Mouse (Mus musculus) 3T3-L1 (cell line): ENCODE measurements at regions not wholly inside any gene's neighbourhood (a gene's known extent, or its start where the extent isn't known, plus 50 kb on each side); places are given as distances from the start of the nearest gene placed in this dataset.

Experiments used
- DNase-seq: peaks from one replicate; pipeline ENCODE4 v3.0.0-alpha.2; 2015; ENCODE audit warnings: low read depth, low spot score

- DNase-seq: peak; percentile 0
Observed at GRCm38 (mm10) chr16:7892799-7893198, 532.1 kb downstream of the Tmem114 start.

GRCm38 (mm10) chr16:7863406-7863805 lies 561.5 kb downstream of the Tmem114 start:
- DNase-seq: no peak

GRCm38 (mm10) chr16:7839139-7839538 lies 585.8 kb downstream of the Tmem114 start:
- DNase-seq: no peak

GRCm38 (mm10) chr16:7831142-7831541 lies 593.8 kb downstream of the Tmem114 start:
- no peak for DNase-seq

- DNase-seq: no peak
Observed at GRCm38 (mm10) chr16:7829939-7830650, 594.8 kb downstream of the Tmem114 start.

GRCm38 (mm10) chr16:7801161-7801560 lies 623.8 kb downstream of the Tmem114 start:
- DNase-seq: no peak

GRCm38 (mm10) chr16:7797176-7797786 lies 627.7 kb downstream of the Tmem114 start:
- no peak for DNase-seq

- no peak for DNase-seq
Observed at GRCm38 (mm10) chr16:7795561-7795960, 629.4 kb downstream of the Tmem114 start.

- DNase-seq: no peak
Observed at GRCm38 (mm10) chr16:7792521-7792920, 632.4 kb downstream of the Tmem114 start.

- no peak for DNase-seq
Observed at GRCm38 (mm10) chr16:7790260-7790659, 634.7 kb downstream of the Tmem114 start.

GRCm38 (mm10) chr16:7788209-7788608 lies 636.7 kb downstream of the Tmem114 start:
- DNase-seq: no peak

GRCm38 (mm10) chr16:7781506-7781905 lies 643.4 kb downstream of the Tmem114 start:
- DNase-seq: no peak

- no peak for DNase-seq
Observed at GRCm38 (mm10) chr16:7775635-7776034, 649.3 kb downstream of the Tmem114 start.

GRCm38 (mm10) chr16:7768433-7768832 lies 656.5 kb downstream of the Tmem114 start:
- DNase-seq: no peak

- DNase-seq: no peak
Observed at GRCm38 (mm10) chr16:7767691-7768090, 657.2 kb downstream of the Tmem114 start.

- no peak for DNase-seq
Observed at GRCm38 (mm10) chr16:7764383-7764782, 660.6 kb downstream of the Tmem114 start.

- DNase-seq: no peak
Observed at GRCm38 (mm10) chr16:7728186-7728585, 696.8 kb downstream of the Tmem114 start.

GRCm38 (mm10) chr16:7725225-7725624 lies 699.7 kb downstream of the Tmem114 start:
- DNase-seq: no peak

GRCm38 (mm10) chr16:7701471-7701870 lies 723.5 kb downstream of the Tmem114 start:
- DNase-seq: no peak

- no peak for DNase-seq
Observed at GRCm38 (mm10) chr16:7685484-7685883, 739.5 kb downstream of the Tmem114 start.

GRCm38 (mm10) chr16:7666096-7666495 lies 758.8 kb downstream of the Tmem114 start:
- no peak for DNase-seq

- no peak for DNase-seq
Observed at GRCm38 (mm10) chr16:7658133-7658532, 766.8 kb downstream of the Tmem114 start.

GRCm38 (mm10) chr16:7654451-7654850 lies 770.5 kb downstream of the Tmem114 start:
- no peak for DNase-seq
